Mouse (Mus musculus) ES-Bruce4 (cell line): ENCODE measurements around the gene Cd81.

Experiments
- CTCF ChIP-seq: IDR thresholded peaks from one replicate; pipeline ENCODE4 v1.8.1; 2011; ENCODE audit warnings: low read depth, low read length
- POLR2A ChIP-seq: IDR thresholded peaks from one replicate; pipeline ENCODE4 v1.8.1; 2011; ENCODE audit warnings: low read length; ENCODE audit not compliant: insufficient read depth

- TF ChIP-seq CTCF (no peak), POLR2A (no peak)
Measured at GRCm38 (mm10) chr7:143062704-143063103, 10.2 kb downstream of the Cd81 start.
